Mouse (Mus musculus): Measurements from ENCODE around the gene Ddt. TPM values are rescaled to one million over a fixed set of nuclear protein-coding genes. Genes with fewer than 3 reads are reported as not detected.

Gene Ddt
- polyA plus RNA-seq, 1 experiment from 2014 or later, result 83.7 TPM

GRCm38 (mm10) chr10:75764519-75765473 lies 8.4 kb downstream of the Ddt start:
- H3K4me3 ChIP-seq (replicated peaks), result peak overlapping the region; percentile 77
- H3K9me3 ChIP-seq, result no peaks in the 10 kb centered on the region
- peak overlapping the region; percentile 86 for H3K4me2 ChIP-seq (replicated peaks)
- under 1% methylated on average over 27 of the region's 27 CpGs for WGBS
- ATAC-seq, result peak; percentile 65
- H3K9ac ChIP-seq (replicated peaks), result peak overlapping the region; percentile 55
- no peaks in the 10 kb centered on the region for H3K27me3 ChIP-seq
- peak overlapping the region; percentile 77 for H3K27ac ChIP-seq
- peaks cover 8% of the 10 kb centered on the region for H3K36me3 ChIP-seq
- peaks cover 18% of the 10 kb centered on the region for H3K4me1 ChIP-seq (replicated peaks)

GRCm38 (mm10) chr10:75763682-75764518 lies 9.3 kb downstream of the Ddt start, which contains the start of gene Cabin1:
Cabin1 (minus strand) TSS chr10:75764341.
- H3K4me3 ChIP-seq (replicated peaks), result peak within 1 kb of the TSS; percentile 77
- peak within 1 kb of the TSS; percentile 86 for H3K4me2 ChIP-seq (replicated peaks)
- peak within 1 kb of the TSS; percentile 77 for H3K27ac ChIP-seq
- H3K9me3 ChIP-seq, result no peaks in the 10 kb centered on the region
- H3K27me3 ChIP-seq, result no peaks in the 10 kb centered on the region
- WGBS, result under 1% methylated on average over 60 of the region's 61 CpGs
- H3K9ac ChIP-seq (replicated peaks), result peak within 1 kb of the TSS; percentile 87
- peak; percentile 99 for ATAC-seq
- H3K4me1 ChIP-seq (replicated peaks), result peaks cover 18% of the 10 kb centered on the region
- peaks cover 8% of the 10 kb centered on the region for H3K36me3 ChIP-seq

- Histone ChIP-seq H3K4me3 (replicated peaks) (no peak overlapping the region; the same call in 1 of the 2 replicates), H3K4me1 (replicated peaks) (peaks cover 18% of the 10 kb centered on the region), H3K4me2 (replicated peaks) (peak overlapping the region; percentile 36), H3K36me3 (peaks cover 14% of the 10 kb centered on the region), H3K9ac (replicated peaks) (no peak overlapping the region), H3K9me3 (no peaks in the 10 kb centered on the region), H3K27me3 (no peaks in the 10 kb centered on the region), H3K27ac (no peak overlapping the region)
- 93% methylated on average over 3 of the region's 3 CpGs for WGBS
- no peak for ATAC-seq
Measured at GRCm38 (mm10) chr10:75762413-75762812, 10.8 kb downstream of the Ddt start.

- peaks cover 18% of the 10 kb centered on the region for H3K4me1 ChIP-seq (replicated peaks)
- peaks cover 14% of the 10 kb centered on the region for H3K36me3 ChIP-seq
- no peak for ATAC-seq
- no peak overlapping the region for H3K4me3 ChIP-seq (replicated peaks)
- over 99% methylated on average over 3 of the region's 3 CpGs for WGBS
- no peaks in the 10 kb centered on the region for H3K9me3 ChIP-seq
- H3K4me2 ChIP-seq (replicated peaks), result no peak overlapping the region
- no peak overlapping the region for H3K27ac ChIP-seq
- H3K9ac ChIP-seq (replicated peaks), result no peak overlapping the region
- no peaks in the 10 kb centered on the region for H3K27me3 ChIP-seq
Measured at GRCm38 (mm10) chr10:75760311-75760710, 12.9 kb downstream of the Ddt start.

- Histone ChIP-seq H3K9ac (replicated peaks) (no peak overlapping the region), H3K9me3 (no peaks in the 10 kb centered on the region), H3K4me2 (replicated peaks) (no peak overlapping the region), H3K27me3 (no peaks in the 10 kb centered on the region), H3K4me3 (replicated peaks) (no peak overlapping the region), H3K36me3 (peaks cover 48% of the 10 kb centered on the region), H3K4me1 (replicated peaks) (0 out of 2 replicates have a peak, but pooled peaks cover 1% of the 10 kb centered on the region), H3K27ac (no peak overlapping the region)
- ATAC-seq, result no peak
- WGBS, result 96% methylated on average over 11 of the region's 11 CpGs
Measured at GRCm38 (mm10) chr10:75756719-75757118, 16.5 kb downstream of the Ddt start.

GRCm38 (mm10) chr10:75744017-75744416 lies 29.2 kb downstream of the Ddt start:
- no peak overlapping the region for H3K27ac ChIP-seq

GRCm38 (mm10) chr10:75743369-75743768 lies 29.8 kb downstream of the Ddt start:
- H3K27me3 ChIP-seq, result no peaks in the 10 kb centered on the region
- no peaks in the 10 kb centered on the region for H3K4me1 ChIP-seq (replicated peaks)
- peaks cover 91% of the 10 kb centered on the region for H3K36me3 ChIP-seq
- no peak for ATAC-seq
- H3K4me2 ChIP-seq (replicated peaks), result no peak overlapping the region
- no peak overlapping the region for H3K4me3 ChIP-seq (replicated peaks)
- no peaks in the 10 kb centered on the region for H3K9me3 ChIP-seq
- 93% methylated on average over 12 of the region's 12 CpGs for WGBS
- H3K9ac ChIP-seq (replicated peaks), result no peak overlapping the region
- H3K27ac ChIP-seq, result no peak overlapping the region

More at GRCm38 (mm10) chr10:75744017-75744416, 29.2 kb downstream of the Ddt start:
- Histone ChIP-seq H3K9me3 (no peaks in the 10 kb centered on the region), H3K4me3 (replicated peaks) (no peak overlapping the region), H3K4me2 (replicated peaks) (no peak overlapping the region), H3K9ac (replicated peaks) (no peak overlapping the region), H3K27me3 (no peaks in the 10 kb centered on the region), H3K36me3 (peaks cover 92% of the 10 kb centered on the region), H3K4me1 (replicated peaks) (no peaks in the 10 kb centered on the region)
- 51% methylated on average over 3 of the region's 3 CpGs for WGBS
- peak; percentile 92 for ATAC-seq

GRCm38 (mm10) chr10:75740866-75741265 lies 32.3 kb downstream of the Ddt start:
- Histone ChIP-seq H3K36me3 (peaks cover 89% of the 10 kb centered on the region), H3K9me3 (no peaks in the 10 kb centered on the region), H3K4me2 (replicated peaks) (no peak overlapping the region), H3K27me3 (no peaks in the 10 kb centered on the region), H3K9ac (replicated peaks) (no peak overlapping the region), H3K4me3 (replicated peaks) (no peak overlapping the region), H3K27ac (no peak overlapping the region), H3K4me1 (replicated peaks) (no peaks in the 10 kb centered on the region)
- 99% methylated on average over 3 of the region's 3 CpGs for WGBS
- no peak for ATAC-seq

GRCm38 (mm10) chr10:75725449-75725848 lies 47.8 kb downstream of the Ddt start:
- ATAC-seq, result no peak
- H3K4me1 ChIP-seq (replicated peaks), result no peaks in the 10 kb centered on the region
- H3K36me3 ChIP-seq, result peaks cover 92% of the 10 kb centered on the region
- H3K4me3 ChIP-seq (replicated peaks), result no peak overlapping the region
- no peak overlapping the region for H3K9ac ChIP-seq (replicated peaks)
- H3K27ac ChIP-seq, result no peak overlapping the region
- no peaks in the 10 kb centered on the region for H3K9me3 ChIP-seq
- no peaks in the 10 kb centered on the region for H3K27me3 ChIP-seq
- H3K4me2 ChIP-seq (replicated peaks), result no peak overlapping the region
- 91% methylated on average over 7 of the region's 7 CpGs for WGBS

Measured in midbrain, embryonic 13.5 days (tissue).